Comparison of ENCODE assay signal across 8 mouse cellular contexts in genomic region chr1:118982805-118983211, GRCm38 (mm10).
DNase-seq lines count a peak whose midpoint lies in the region; ATAC-seq and TF ChIP-seq lines count a peak whose summit lies in the region.

No protein-coding gene starts in this region.

- no peaks in the 10 kb centered on the region for H3K27me3 ChIP-seq in forebrain, embryonic 15.5 days
- no peaks in the 10 kb centered on the region for H3K27me3 ChIP-seq in midbrain, embryonic 10.5 days (ENCODE audit: low read depth, poor library complexity, severe bottlenecking)

- H3K4me3 ChIP-seq in gastrocnemius, adult 2 months = 0 out of 2 replicates have a peak overlapping the region, but pooled peaks have one; percentile 48
- H3K4me3 ChIP-seq in forebrain, embryonic 15.5 days = no peak overlapping the region
- H3K4me3 ChIP-seq in midbrain, embryonic 10.5 days = no peak overlapping the region

- DNase-seq in gastrocnemius, adult 2 months = no peak
- DNase-seq in gastrocnemius, postnatal 36 days = no peak
- peak; percentile 75 for DNase-seq in 3T3-L1 (ENCODE audit: low read depth, low spot score)
- DNase-seq in midbrain, embryonic 10.5 days (ENCODE audit: low spot score) = peak; percentile 15
- DNase-seq in urinary bladder, postnatal 14 days (ENCODE audit: low spot score) = no peak
- DNase-seq in layer of hippocampus, adult 11-12 months (ENCODE audit: low spot score) = no peak

- H3K27ac ChIP-seq in gastrocnemius, adult 2 months = peak overlapping the region; percentile 52
- peak overlapping the region; percentile 88 for H3K27ac ChIP-seq in forebrain, embryonic 15.5 days (replicated peaks)
- peak overlapping the region; percentile 64 for H3K27ac ChIP-seq in midbrain, embryonic 10.5 days (replicated peaks)

- no peak for TF ChIP-seq CTCF in gastrocnemius, adult 2 months (IDR thresholded peaks at IDR 0.05)

- 2% methylated on average over 5 of the region's 5 CpGs for WGBS in forebrain, embryonic 15.5 days
- 8% methylated on average over 5 of the region's 5 CpGs for WGBS in midbrain, embryonic 10.5 days

- peak; percentile 62 for ATAC-seq in forebrain, embryonic 15.5 days (replicated peaks)
- ATAC-seq in CD4-positive, CD25-positive, alpha-beta regulatory T cell, adult 4 months = no peak

- no peaks in the 10 kb centered on the region for H3K36me3 ChIP-seq in forebrain, embryonic 15.5 days
- H3K36me3 ChIP-seq in midbrain, embryonic 10.5 days = peaks cover 31% of the 10 kb centered on the region

- H3K9ac ChIP-seq in forebrain, embryonic 15.5 days (replicated peaks) = no peak overlapping the region

- H3K4me2 ChIP-seq in forebrain, embryonic 15.5 days (replicated peaks) = no peak overlapping the region

- intact Hi-C loops in gastrocnemius, adult 2 months (cut with DNase I) = loop anchor here (5.0 kb wide), 1 partner anchor 69 kb away; the partner anchor contains the start of gene Gli2
- intact Hi-C loops in gastrocnemius, postnatal 36 days (cut with DNase I) = no loop called here

- H3K4me1 ChIP-seq in forebrain, embryonic 15.5 days = peaks cover 43% of the 10 kb centered on the region
- peaks cover 37% of the 10 kb centered on the region for H3K4me1 ChIP-seq in midbrain, embryonic 10.5 days

- H3K9me3 ChIP-seq in forebrain, embryonic 15.5 days = no peaks in the 10 kb centered on the region
- no peaks in the 10 kb centered on the region for H3K9me3 ChIP-seq in midbrain, embryonic 10.5 days (replicated peaks)

Comparison
In these comparisons a context has a peak if more than half of its experiments do, and no peak if none do; other contexts are left out.
1. DNase-seq: peak in 3T3-L1 (single experiment) and midbrain, embryonic 10.5 days (single experiment); none in gastrocnemius, adult 2 months (single experiment), gastrocnemius, postnatal 36 days (0 of 2), urinary bladder, postnatal 14 days (single experiment) and layer of hippocampus, adult 11-12 months (single experiment).
2. Peak in every context shown above with its lines, with median percentiles within 50 percentile points of each other: H3K27ac ChIP-seq.